Mouse (Mus musculus): Measurements from ENCODE around the gene Gzma.

DNA sequence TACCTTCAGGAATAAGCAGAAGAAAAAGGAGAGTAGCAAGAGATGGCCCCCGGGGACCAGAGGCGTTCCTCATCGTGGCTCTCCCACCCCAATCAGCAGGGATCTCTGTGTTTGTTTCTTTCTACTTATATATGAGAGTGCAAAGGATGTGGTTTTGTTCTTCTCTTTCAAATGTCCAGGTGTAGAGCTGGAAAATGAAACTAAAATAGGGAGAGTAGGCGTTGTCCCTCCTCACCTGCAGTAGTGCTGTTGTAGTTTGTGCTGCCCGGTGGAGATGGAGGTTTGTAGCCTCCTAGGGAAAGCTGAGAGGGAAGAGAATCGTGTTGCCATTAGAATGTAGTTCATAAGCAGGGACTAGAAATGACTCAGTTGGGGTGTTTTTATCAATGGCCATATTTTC is at the start of gene Gzma:
- TF ChIP-seq POLR2A (IDR thresholded peaks at IDR 0.05; ENCODE audit: insufficient read length, low read depth): no peak
- no peak for TF ChIP-seq TCF12 (IDR thresholded peaks at IDR 0.05; ENCODE audit: insufficient read depth, poor library complexity, severe bottlenecking)
- no peak for TF ChIP-seq MYOD1 (IDR thresholded peaks at IDR 0.05; ENCODE audit: control insufficient read depth in 1 of 3, insufficient read length in 2 of 3, low read depth in 2 of 3)
- no peak for TF ChIP-seq MAX (IDR thresholded peaks at IDR 0.05; ENCODE audit: low read depth)
